Mouse (Mus musculus) lung, embryonic 14.5 days (tissue): ENCODE measurements around the gene Pfkfb4. TPM values are rescaled to one million over a fixed set of nuclear protein-coding genes. Genes with fewer than 3 reads are reported as not detected.

Experiments used
- ATAC-seq: fragments of 200-750 bp; cut with Nextera tagmentation; 2 replicates; pipeline ENCODE4 v1.8.0; 2017; ENCODE audit warnings: mild to moderate bottlenecking, moderate TSS enrichment, moderate library complexity; ENCODE audit not compliant: insufficient read depth
- DNase-seq: peaks from one replicate; pipeline ENCODE4 v3.0.0-alpha.2; 2015
- H3K27ac ChIP-seq: fragments of 300-500 bp; sonication (generic); 2 replicates; pipeline ENCODE4 v1.5.1; 2014; ENCODE audit warnings: low read depth, mild to moderate bottlenecking, moderate library complexity
- H3K27me3 ChIP-seq: fragments of 300-500 bp; sonication (generic); 2 replicates; pipeline ENCODE4 v1.6.1; 2014; ENCODE audit warnings: low read length, control low read depth; ENCODE audit not compliant: insufficient read depth
- H3K36me3 ChIP-seq: fragments of 300-500 bp; sonication (generic); 2 replicates; pipeline ENCODE4 v1.6.1; 2014; ENCODE audit warnings: control low read depth; ENCODE audit not compliant: insufficient read depth
- H3K4me1 ChIP-seq: fragments of 300-500 bp; sonication (generic); 2 replicates; pipeline ENCODE4 v1.6.1; 2014; ENCODE audit warnings: antibody characterized with exemption, control low read depth; ENCODE audit not compliant: insufficient read depth
- H3K4me2 ChIP-seq: fragments of 300-500 bp; sonication (generic); 2 replicates; pipeline ENCODE4 v1.6.1; 2014; ENCODE audit warnings: mild to moderate bottlenecking
- H3K4me3 ChIP-seq: fragments of 300-500 bp; sonication (generic); 2 replicates; pipeline ENCODE4 v1.5.1; 2014; ENCODE audit warnings: low read depth, low read length
- H3K9ac ChIP-seq: fragments of 300-500 bp; sonication (generic); 2 replicates; pipeline ENCODE4 v1.6.1; 2014
- H3K9me3 ChIP-seq: fragments of 300-500 bp; sonication (generic); 2 replicates; pipeline ENCODE4 v1.6.1; 2016; ENCODE audit warnings: low read depth, low read length, control low read depth
- CTCF ChIP-seq: IDR thresholded peaks from 2 replicates; pipeline ENCODE4 v1.5.1; 2016; ENCODE audit warnings: antibody characterized with exemption, low read depth
- WGBS: fragments of 180-500 bp; shearing (Covaris S2); extraction: QIAGEN DNeasy Blood & Tissue Kit; methylation state at CpG from one replicate; pipeline ENCODE4 v1.1.7; 2014; 5-methylcytosine and 5-hydroxymethylcytosine counted together
- polyA plus RNA-seq: library from polyadenylated mRNA; unstranded; fragments of >200 nt; fragmentation: Nextera tagmentation; extraction: Ambion mirVana; gene quantifications from 2 replicates; pipeline ENCODE4 v1.2.1, GENCODE M21; 2014

The Pfkfb4 gene
- polyA plus RNA-seq, 1 experiment from 2014 or later = 7.6 TPM

DNA sequence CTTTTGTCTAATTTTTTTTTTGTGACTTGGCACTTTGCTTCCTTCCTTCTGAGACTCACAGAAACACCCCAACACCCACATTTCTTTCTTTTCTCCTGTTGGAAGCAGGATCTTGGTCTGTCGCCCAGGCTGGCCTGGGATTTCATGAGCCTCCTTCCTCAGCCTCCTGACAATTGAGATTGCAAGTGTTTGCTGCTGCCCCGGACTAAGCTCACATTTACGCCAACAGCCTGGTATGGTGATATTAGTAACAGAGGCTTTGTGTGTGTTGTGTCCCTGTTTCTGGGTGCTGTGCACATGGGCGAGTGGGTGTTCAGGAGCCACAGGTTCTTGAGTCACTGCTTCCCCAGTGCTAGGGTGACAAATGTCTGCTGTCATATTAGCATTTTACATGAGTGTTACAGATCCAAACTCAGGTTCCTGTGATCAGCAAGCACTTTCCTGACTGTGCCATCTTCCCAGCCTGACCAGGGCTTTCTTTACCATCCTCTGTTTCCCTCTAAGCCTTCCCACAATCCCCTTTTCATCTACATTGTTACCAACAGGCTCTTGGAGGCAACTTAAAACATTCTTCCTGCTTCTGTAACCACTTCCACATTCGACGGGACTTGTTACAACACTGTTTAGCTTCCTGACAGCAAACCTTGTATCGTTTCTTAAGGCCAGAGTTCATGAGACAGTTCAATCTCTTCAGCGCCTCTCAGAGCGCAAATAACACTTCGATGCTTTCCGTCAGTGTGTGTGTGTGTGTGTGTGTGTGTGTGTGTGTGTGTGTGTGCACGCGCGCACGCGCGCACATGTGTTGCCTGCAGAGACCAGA, 31.5 kb downstream of the Pfkfb4 start:
- Histone ChIP-seq H3K4me1 (no peaks in the 10 kb centered on the region), H3K9ac (no peak overlapping the region), H3K27ac (no peak overlapping the region), H3K27me3 (no peaks in the 10 kb centered on the region), H3K9me3 (no peaks in the 10 kb centered on the region), H3K4me2 (no peak overlapping the region), H3K36me3 (no peaks in the 10 kb centered on the region), H3K4me3 (no peak overlapping the region)
- WGBS = 74% methylated on average over 17 of the region's 17 CpGs
- DNase-seq (no peak), ATAC-seq (no peak)
- TF ChIP-seq CTCF = no peak

DNA sequence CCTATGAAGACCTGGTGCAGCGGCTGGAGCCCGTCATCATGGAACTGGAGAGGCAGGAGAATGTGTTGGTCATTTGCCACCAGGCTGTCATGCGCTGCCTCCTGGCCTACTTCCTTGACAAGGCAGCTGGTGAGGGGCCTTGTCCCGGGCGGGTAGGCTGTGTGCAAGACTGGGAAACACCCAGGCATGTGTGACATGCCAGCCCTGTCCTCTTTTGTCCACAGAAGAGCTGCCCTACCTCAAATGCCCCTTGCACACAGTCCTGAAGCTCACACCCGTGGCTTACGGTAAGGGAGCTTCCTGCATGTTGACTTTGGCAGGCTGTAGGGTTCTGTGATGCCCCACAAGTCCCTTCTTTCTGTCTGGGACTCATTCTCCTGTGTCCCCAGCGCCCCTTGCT, 35.9 kb downstream of the Pfkfb4 start:
- no peak for TF ChIP-seq CTCF
- 73% methylated on average over 8 of the region's 8 CpGs for WGBS
- Histone ChIP-seq H3K9ac (no peak overlapping the region), H3K27me3 (no peaks in the 10 kb centered on the region), H3K4me3 (no peak overlapping the region), H3K27ac (no peak overlapping the region), H3K9me3 (no peaks in the 10 kb centered on the region), H3K4me1 (no peaks in the 10 kb centered on the region), H3K4me2 (no peak overlapping the region), H3K36me3 (no peaks in the 10 kb centered on the region)
- DNase-seq (no peak), ATAC-seq (no peak)

DNA sequence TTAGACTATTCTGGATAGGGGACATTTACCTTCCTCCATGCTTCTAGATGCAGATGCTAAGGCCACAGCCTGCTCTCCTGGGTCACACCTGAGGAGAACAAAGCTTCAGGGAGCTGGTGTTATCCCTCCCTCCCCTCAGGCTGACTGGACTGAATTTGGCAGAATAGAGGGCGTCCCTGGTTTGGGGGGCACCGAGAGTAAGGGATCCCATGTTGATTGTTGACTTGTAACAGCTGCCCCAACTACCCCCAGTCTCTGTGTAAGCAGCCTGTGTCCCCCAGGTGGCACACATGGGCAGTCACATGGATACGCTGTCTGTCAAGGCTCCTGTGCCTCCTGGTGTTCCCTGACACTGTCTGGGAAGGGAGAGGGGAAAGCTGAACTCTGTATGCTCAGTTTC, 36.8 kb downstream of the Pfkfb4 start:
- DNase-seq (no peak), ATAC-seq (no peak)
- Histone ChIP-seq H3K4me1 (no peaks in the 10 kb centered on the region), H3K9ac (no peak overlapping the region), H3K4me2 (no peak overlapping the region), H3K4me3 (no peak overlapping the region), H3K27me3 (no peaks in the 10 kb centered on the region), H3K9me3 (no peaks in the 10 kb centered on the region), H3K36me3 (no peaks in the 10 kb centered on the region), H3K27ac (no peak overlapping the region)
- no peak for TF ChIP-seq CTCF
- WGBS = 79% methylated on average over 3 of the region's 3 CpGs

DNA sequence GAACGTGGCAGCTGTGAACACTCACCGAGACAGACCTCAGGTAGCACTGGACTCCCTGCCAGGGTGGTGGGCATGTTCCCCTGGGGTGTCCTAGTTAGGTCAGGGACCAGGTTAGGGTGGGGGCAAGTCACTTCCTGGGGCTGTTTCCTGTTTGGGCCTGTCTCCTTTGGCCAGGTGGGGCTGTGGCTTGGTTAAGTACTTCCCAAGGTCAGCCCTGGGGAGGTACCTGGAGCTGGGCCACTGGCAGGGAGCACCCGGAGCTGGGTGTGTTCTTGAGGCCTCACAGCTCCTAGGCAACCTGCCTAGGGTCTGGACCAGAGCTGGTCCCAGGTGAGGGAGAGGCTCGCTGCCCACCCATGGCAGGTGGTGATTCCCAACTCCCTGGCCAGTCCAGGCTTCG, 37.3 kb downstream of the Pfkfb4 start:
- Histone ChIP-seq H3K9me3 (no peaks in the 10 kb centered on the region), H3K4me1 (no peaks in the 10 kb centered on the region), H3K4me2 (no peak overlapping the region), H3K4me3 (no peak overlapping the region), H3K9ac (no peak overlapping the region), H3K36me3 (no peaks in the 10 kb centered on the region), H3K27me3 (no peaks in the 10 kb centered on the region), H3K27ac (no peak overlapping the region)
- TF ChIP-seq CTCF = no peak
- WGBS = 68% methylated on average over 5 of the region's 5 CpGs
- ATAC-seq = no peak
- DNase-seq = no peak

DNA sequence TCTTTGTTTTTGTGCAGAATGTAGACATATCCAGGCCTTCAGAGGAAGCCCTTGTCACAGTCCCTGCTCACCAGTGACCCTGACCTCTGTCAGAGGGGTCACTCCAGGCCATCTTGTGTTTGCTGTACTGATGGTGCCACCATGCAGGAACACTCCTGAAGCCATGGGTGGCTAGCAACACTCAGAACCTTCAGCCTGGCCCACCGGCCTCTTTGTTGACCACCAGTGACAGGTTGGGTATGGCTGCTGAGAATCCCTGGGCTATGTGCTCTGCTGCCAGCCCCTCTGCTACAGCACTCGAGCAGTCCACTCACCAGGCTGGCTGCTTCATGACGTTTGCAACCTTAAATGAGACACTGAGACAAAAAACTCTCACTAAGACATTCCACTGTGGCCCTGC, 38.7 kb downstream of the Pfkfb4 start:
- Histone ChIP-seq H3K27me3 (no peaks in the 10 kb centered on the region), H3K9me3 (no peaks in the 10 kb centered on the region), H3K27ac (no peak overlapping the region), H3K4me2 (no peak overlapping the region), H3K4me3 (no peak overlapping the region), H3K9ac (no peak overlapping the region), H3K36me3 (no peaks in the 10 kb centered on the region), H3K4me1 (no peaks in the 10 kb centered on the region)
- WGBS = 59% methylated on average over 3 of the region's 3 CpGs
- no peak for ATAC-seq
- TF ChIP-seq CTCF = no peak
- no peak for DNase-seq

DNA sequence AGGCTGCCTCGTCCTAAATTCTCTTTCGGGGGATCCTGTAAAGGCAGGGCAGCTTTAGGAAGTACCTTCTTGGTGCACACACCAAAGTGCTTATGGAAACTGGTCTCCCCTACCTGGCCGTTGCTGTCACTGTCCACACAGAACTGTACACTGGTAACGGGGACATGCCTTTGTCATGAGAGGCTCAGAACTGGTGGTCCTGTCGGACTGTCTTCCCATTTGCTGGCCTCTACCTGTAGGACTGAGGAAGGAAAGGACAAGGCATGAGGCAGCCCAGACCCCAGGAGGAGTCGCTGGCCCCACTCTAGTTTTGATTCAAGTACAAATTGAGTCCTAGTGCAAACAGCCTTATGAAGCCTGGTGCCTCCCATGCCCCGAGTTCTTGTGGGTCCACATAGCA, 39.4 kb downstream of the Pfkfb4 start:
- Histone ChIP-seq H3K4me1 (no peaks in the 10 kb centered on the region), H3K4me2 (no peak overlapping the region), H3K9ac (no peak overlapping the region), H3K27ac (no peak overlapping the region), H3K4me3 (no peak overlapping the region), H3K9me3 (no peaks in the 10 kb centered on the region), H3K27me3 (no peaks in the 10 kb centered on the region), H3K36me3 (no peaks in the 10 kb centered on the region)
- DNase-seq (no peak), ATAC-seq (no peak)
- no peak for TF ChIP-seq CTCF
- 87% methylated on average over 7 of the region's 7 CpGs for WGBS

DNA sequence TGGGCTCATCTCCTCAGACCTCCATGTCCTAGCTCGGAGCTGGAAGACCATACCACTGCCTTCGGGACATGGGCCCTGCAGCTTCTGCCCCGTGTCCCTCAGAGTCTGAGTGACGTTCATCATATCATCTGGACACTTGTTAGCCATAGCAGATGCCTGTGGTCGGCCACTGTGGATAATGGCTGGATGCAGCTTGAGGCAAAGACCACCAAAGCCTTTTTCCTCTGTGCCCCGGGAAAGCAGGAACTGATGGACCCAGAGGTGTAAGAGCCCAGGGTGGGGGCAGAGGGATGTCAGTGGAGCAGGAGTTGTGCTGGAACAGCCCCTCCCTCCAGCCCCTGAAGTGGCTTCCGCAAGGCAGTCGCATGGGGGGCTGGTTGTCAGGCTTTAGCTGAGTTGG, 40.1 kb downstream of the Pfkfb4 start:
- H3K27me3 ChIP-seq = no peaks in the 10 kb centered on the region
- DNase-seq (no peak), ATAC-seq (no peak)
- H3K9ac ChIP-seq = no peak overlapping the region
- no peak overlapping the region for H3K27ac ChIP-seq
- WGBS = 67% methylated on average over 8 of the region's 8 CpGs
- H3K4me1 ChIP-seq = no peaks in the 10 kb centered on the region
- H3K9me3 ChIP-seq = no peaks in the 10 kb centered on the region
- no peaks in the 10 kb centered on the region for H3K36me3 ChIP-seq
- no peak overlapping the region for H3K4me2 ChIP-seq
- no peak overlapping the region for H3K4me3 ChIP-seq
- no peak for TF ChIP-seq CTCF
